Mouse (Mus musculus): ENCODE results near the gene Vstm5. TPM values are rescaled to one million over a fixed set of nuclear protein-coding genes. Genes with fewer than 3 reads are reported as not detected.

Vstm5 gene
- polyA plus RNA-seq, 1 experiment from 2014 or later: 2.3 TPM

DNA sequence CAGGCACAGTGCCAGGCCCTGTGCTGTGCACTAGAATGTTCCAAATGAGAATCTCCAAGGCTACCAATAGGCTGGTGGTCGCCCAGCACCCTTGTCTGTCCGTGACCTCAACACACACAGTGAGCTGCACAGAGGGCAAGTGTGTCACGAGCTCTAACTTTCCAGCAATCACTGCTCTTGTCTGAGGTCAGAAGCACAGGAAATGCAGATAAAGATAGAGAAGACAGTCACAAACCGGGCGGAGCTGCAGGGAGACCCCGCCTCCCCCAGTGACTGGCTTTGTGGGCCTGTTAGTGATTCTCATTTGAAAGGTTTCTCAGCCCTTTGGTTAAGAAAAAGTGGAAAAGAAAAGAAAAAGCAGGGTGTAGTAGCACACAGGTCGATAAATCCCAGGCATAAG is 11.5 kb downstream of the Vstm5 start:
- WGBS: 78% methylated on average over 7 of the region's 7 CpGs
- no peaks in the 10 kb centered on the region for H3K36me3 ChIP-seq (ENCODE audit: control insufficient read depth, insufficient read depth, low read length)

DNA sequence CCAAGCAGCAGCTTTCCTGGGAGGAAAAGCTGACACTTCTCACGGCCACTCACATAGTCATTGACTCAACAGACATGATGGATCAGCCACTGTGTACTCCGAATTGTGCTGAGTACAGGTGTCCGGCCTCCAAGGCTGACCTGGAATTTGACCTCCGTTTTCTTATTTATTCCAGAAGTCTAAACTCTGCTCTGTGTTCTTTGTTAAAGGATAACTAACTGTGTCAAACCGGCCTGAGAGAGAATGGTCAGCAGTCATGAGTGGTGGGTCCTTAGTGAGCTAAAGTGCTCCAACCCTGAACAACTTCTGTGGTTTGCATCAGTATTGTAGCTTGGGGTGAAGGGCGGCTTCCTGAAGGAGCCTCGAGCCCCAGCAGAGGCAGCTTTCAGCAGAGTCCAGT is 13.4 kb downstream of the Vstm5 start:
- Histone ChIP-seq H3K4me2 (ENCODE audit: low read depth, low read length, severe bottlenecking) (no peak overlapping the region), H3K9me3 (ENCODE audit: control insufficient read depth, low read length) (no peaks in the 10 kb centered on the region), H3K27me3 (ENCODE audit: control insufficient read depth, insufficient read depth, low read length) (no peaks in the 10 kb centered on the region), H3K27ac (ENCODE audit: low read depth, low read length) (no peak overlapping the region), H3K36me3 (ENCODE audit: control insufficient read depth, insufficient read depth, low read length) (no peaks in the 10 kb centered on the region), H3K9ac (ENCODE audit: low read length) (no peak overlapping the region), H3K4me3 (ENCODE audit: low read depth, low read length) (no peak overlapping the region), H3K4me1 (replicated peaks; ENCODE audit: control insufficient read depth, insufficient read depth, low read length) (no peaks in the 10 kb centered on the region)
- DNase-seq (ENCODE audit: low spot score) (no peak), ATAC-seq (replicated peaks; ENCODE audit: low FRiP score) (no peak)
- WGBS: 79% methylated on average over 7 of the region's 7 CpGs

More for the DNA sequence above, 11.5 kb downstream of the Vstm5 start:
- Histone ChIP-seq H3K4me1 (replicated peaks; ENCODE audit: control insufficient read depth, insufficient read depth, low read length) (no peaks in the 10 kb centered on the region), H3K9ac (ENCODE audit: low read length) (no peak overlapping the region), H3K27me3 (ENCODE audit: control insufficient read depth, insufficient read depth, low read length) (no peaks in the 10 kb centered on the region), H3K9me3 (ENCODE audit: control insufficient read depth, low read length) (no peaks in the 10 kb centered on the region), H3K4me3 (ENCODE audit: low read depth, low read length) (no peak overlapping the region), H3K4me2 (ENCODE audit: low read depth, low read length, severe bottlenecking) (no peak overlapping the region), H3K27ac (ENCODE audit: low read depth, low read length) (no peak overlapping the region)
- no peak for ATAC-seq (replicated peaks; ENCODE audit: low FRiP score)
- no peak for DNase-seq (ENCODE audit: low spot score)

DNA sequence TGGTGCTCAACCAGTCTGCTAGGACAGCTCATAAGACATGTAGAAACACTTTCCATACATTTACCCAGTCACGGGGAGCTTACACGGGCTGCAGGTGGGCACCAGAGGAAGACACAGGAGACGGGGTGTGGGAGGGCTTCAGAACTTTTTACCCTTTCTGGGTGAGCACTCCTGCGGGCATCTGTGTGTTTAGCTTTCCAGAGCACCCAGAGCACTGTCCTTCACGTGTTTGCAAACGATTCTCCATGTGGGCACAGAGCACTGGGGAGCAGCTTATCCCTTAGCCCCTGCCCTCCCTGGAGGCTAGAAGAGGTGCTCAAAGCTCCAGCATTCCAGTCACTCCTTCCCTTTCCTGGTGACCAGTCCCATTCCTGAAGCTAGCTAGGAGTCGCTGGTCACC is 15.7 kb downstream of the Vstm5 start:
- Histone ChIP-seq H3K27me3 (ENCODE audit: control insufficient read depth, insufficient read depth, low read length) (no peaks in the 10 kb centered on the region), H3K36me3 (ENCODE audit: control insufficient read depth, insufficient read depth, low read length) (no peaks in the 10 kb centered on the region), H3K9me3 (ENCODE audit: control insufficient read depth, low read length) (no peaks in the 10 kb centered on the region), H3K4me3 (ENCODE audit: low read depth, low read length) (no peak overlapping the region), H3K4me2 (ENCODE audit: low read depth, low read length, severe bottlenecking) (no peak overlapping the region), H3K27ac (ENCODE audit: low read depth, low read length) (no peak overlapping the region), H3K9ac (ENCODE audit: low read length) (no peak overlapping the region), H3K4me1 (replicated peaks; ENCODE audit: control insufficient read depth, insufficient read depth, low read length) (no peaks in the 10 kb centered on the region)
- ATAC-seq (replicated peaks; ENCODE audit: low FRiP score): no peak
- no peak for DNase-seq (ENCODE audit: low spot score)
- WGBS: 89% methylated on average over 7 of the region's 7 CpGs

DNA sequence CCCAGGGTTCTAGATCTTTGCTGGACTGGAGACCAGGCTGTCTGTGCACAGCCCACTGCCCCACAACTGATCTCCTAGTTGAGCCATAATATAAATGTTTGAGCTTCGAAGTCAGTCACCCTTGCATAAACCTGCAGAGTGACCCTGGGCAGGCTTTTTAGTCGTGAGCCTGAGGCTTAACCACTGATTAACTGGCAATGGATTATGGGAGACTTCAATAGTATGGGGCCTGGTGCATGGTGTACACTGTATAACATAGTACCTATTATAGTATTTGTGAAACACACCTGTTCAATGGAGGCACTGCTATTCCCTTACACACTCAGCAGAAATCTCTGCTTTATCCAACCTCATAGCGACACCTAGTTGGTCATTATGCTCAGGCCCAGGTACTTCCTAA is 17.4 kb downstream of the Vstm5 start:
- WGBS: 80% methylated on average over 3 of the region's 3 CpGs
- ATAC-seq (replicated peaks; ENCODE audit: low FRiP score) (no peak), DNase-seq (ENCODE audit: low spot score) (no peak)
- H3K36me3 ChIP-seq (ENCODE audit: control insufficient read depth, insufficient read depth, low read length): no peaks in the 10 kb centered on the region
- no peaks in the 10 kb centered on the region for H3K9me3 ChIP-seq (ENCODE audit: control insufficient read depth, low read length)
- no peak overlapping the region for H3K4me2 ChIP-seq (ENCODE audit: low read depth, low read length, severe bottlenecking)
- H3K9ac ChIP-seq (ENCODE audit: low read length): no peak overlapping the region
- no peaks in the 10 kb centered on the region for H3K4me1 ChIP-seq (replicated peaks; ENCODE audit: control insufficient read depth, insufficient read depth, low read length)
- H3K27ac ChIP-seq (ENCODE audit: low read depth, low read length): no peak overlapping the region
- H3K27me3 ChIP-seq (ENCODE audit: control insufficient read depth, insufficient read depth, low read length): no peaks in the 10 kb centered on the region
- H3K4me3 ChIP-seq (ENCODE audit: low read depth, low read length): no peak overlapping the region

DNA sequence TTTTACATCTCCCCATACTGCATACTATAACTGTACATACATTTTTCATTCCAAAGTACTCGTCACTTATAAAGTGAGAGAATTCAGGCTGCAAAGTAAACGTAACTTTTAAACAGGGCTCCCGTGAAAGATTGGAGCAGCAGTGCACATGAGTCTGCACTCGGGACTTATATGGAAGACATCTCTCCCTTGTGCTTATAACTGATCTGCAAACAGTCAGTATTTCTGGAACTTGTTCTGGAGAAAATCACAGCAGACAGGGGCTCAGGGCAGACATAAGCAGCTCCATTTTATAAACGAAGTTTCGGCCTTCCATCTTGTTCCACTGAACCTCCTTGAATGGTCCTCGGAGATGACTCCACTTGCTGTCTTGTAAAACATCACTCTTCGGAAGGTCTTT is 23.1 kb downstream of the Vstm5 start:
- DNase-seq (ENCODE audit: low spot score) (no peak), ATAC-seq (replicated peaks; ENCODE audit: low FRiP score) (no peak)
- H3K27ac ChIP-seq (ENCODE audit: low read depth, low read length): no peak overlapping the region
- H3K27me3 ChIP-seq (ENCODE audit: control insufficient read depth, insufficient read depth, low read length): no peaks in the 10 kb centered on the region
- no peak overlapping the region for H3K4me3 ChIP-seq (ENCODE audit: low read depth, low read length)
- H3K36me3 ChIP-seq (ENCODE audit: control insufficient read depth, insufficient read depth, low read length): peaks cover 13% of the 10 kb centered on the region; the same call in 1 of the 2 replicates
- no peak overlapping the region for H3K9ac ChIP-seq (ENCODE audit: low read length)
- 91% methylated on average over 8 of the region's 8 CpGs for WGBS
- no peaks in the 10 kb centered on the region for H3K9me3 ChIP-seq (ENCODE audit: control insufficient read depth, low read length)
- no peaks in the 10 kb centered on the region for H3K4me1 ChIP-seq (replicated peaks; ENCODE audit: control insufficient read depth, insufficient read depth, low read length)
- no peak overlapping the region for H3K4me2 ChIP-seq (ENCODE audit: low read depth, low read length, severe bottlenecking)

DNA sequence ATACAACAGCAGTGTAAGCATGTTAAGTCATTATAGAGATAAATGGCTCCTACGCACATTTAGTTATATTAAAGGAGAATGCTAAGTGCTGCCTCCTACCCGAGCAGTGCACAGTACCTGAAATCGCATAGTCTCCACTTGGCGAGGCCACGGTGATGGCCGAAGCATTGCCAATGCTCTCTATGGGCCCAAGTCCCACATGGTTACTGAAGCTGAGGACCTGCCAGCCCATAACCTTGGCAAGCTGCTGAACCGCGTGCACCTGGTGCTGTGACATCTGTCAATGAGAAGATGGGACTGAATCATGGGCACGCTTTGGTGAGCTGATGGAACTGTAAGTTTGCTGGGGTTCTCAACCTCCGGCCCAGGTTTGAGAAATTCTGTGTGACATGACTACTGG is 24.6 kb downstream of the Vstm5 start:
- no peaks in the 10 kb centered on the region for H3K4me1 ChIP-seq (replicated peaks; ENCODE audit: control insufficient read depth, insufficient read depth, low read length)
- ATAC-seq (replicated peaks; ENCODE audit: low FRiP score) (no peak), DNase-seq (ENCODE audit: low spot score) (no peak)
- no peak overlapping the region for H3K4me3 ChIP-seq (ENCODE audit: low read depth, low read length)
- H3K27ac ChIP-seq (ENCODE audit: low read depth, low read length): no peak overlapping the region
- WGBS: 96% methylated on average over 10 of the region's 10 CpGs
- peaks cover 13% of the 10 kb centered on the region; the same call in 1 of the 2 replicates for H3K36me3 ChIP-seq (ENCODE audit: control insufficient read depth, insufficient read depth, low read length)
- H3K9me3 ChIP-seq (ENCODE audit: control insufficient read depth, low read length): no peaks in the 10 kb centered on the region
- H3K4me2 ChIP-seq (ENCODE audit: low read depth, low read length, severe bottlenecking): no peak overlapping the region
- no peaks in the 10 kb centered on the region for H3K27me3 ChIP-seq (ENCODE audit: control insufficient read depth, insufficient read depth, low read length)
- H3K9ac ChIP-seq (ENCODE audit: low read length): no peak overlapping the region

DNA sequence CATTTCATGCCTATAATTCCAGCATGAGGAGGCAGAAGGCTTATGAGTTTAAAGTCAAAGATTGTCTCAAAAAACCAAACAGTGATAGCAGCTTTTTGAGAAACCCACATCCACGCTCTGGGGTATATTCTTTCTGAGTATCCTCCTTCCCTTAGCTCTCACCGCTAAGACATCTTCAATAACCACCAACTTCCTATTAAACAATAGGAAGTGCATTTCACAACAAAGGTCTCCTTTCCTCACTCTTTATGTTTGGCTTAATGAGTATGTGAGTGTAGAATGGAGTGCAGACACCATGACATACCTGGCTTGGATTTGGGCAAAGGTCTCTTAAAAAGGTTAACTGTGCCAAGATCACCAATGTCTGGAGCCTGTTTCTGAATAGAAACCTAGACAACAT is 35.1 kb downstream of the Vstm5 start:
- no peak overlapping the region for H3K4me2 ChIP-seq (ENCODE audit: low read depth, low read length, severe bottlenecking)
- DNase-seq (ENCODE audit: low spot score) (no peak), ATAC-seq (replicated peaks; ENCODE audit: low FRiP score) (no peak)
- H3K27ac ChIP-seq (ENCODE audit: low read depth, low read length): no peak overlapping the region
- no peak overlapping the region for H3K9ac ChIP-seq (ENCODE audit: low read length)
- H3K4me1 ChIP-seq (replicated peaks; ENCODE audit: control insufficient read depth, insufficient read depth, low read length): no peaks in the 10 kb centered on the region; the same call in 1 of the 2 replicates
- H3K27me3 ChIP-seq (ENCODE audit: control insufficient read depth, insufficient read depth, low read length): no peaks in the 10 kb centered on the region
- no peaks in the 10 kb centered on the region for H3K9me3 ChIP-seq (ENCODE audit: control insufficient read depth, low read length)
- H3K4me3 ChIP-seq (ENCODE audit: low read depth, low read length): no peak overlapping the region
- peaks cover 26% of the 10 kb centered on the region; the same call in 1 of the 2 replicates for H3K36me3 ChIP-seq (ENCODE audit: control insufficient read depth, insufficient read depth, low read length)
- 95% methylated on average over 2 of the region's 2 CpGs for WGBS

DNA sequence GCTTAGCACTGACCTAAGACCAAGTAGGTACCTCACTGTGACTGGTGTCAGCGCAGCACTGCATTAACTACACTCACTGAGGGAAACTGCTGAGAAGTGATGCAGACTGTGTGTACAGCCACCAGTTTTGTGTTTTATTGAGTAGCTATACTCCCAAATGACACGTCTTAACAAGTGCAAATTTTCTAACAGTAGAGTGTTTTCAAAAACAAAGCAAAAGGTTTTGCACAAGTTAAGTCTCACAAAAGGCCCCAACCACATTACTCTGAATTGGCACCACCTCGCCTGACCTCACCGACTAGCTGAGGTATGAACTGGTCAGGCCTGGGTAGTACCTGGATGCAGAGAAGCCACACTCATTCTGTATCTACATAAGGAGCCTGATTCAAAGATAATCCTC is 38.0 kb downstream of the Vstm5 start:
- DNase-seq (ENCODE audit: low spot score) (no peak), ATAC-seq (replicated peaks; ENCODE audit: low FRiP score) (no peak)
- Histone ChIP-seq H3K27ac (ENCODE audit: low read depth, low read length) (no peak overlapping the region), H3K9ac (ENCODE audit: low read length) (no peak overlapping the region), H3K27me3 (ENCODE audit: control insufficient read depth, insufficient read depth, low read length) (no peaks in the 10 kb centered on the region), H3K9me3 (ENCODE audit: control insufficient read depth, low read length) (no peaks in the 10 kb centered on the region), H3K4me1 (replicated peaks; ENCODE audit: control insufficient read depth, insufficient read depth, low read length) (peaks cover 5% of the 10 kb centered on the region; the same call in 1 of the 2 replicates), H3K36me3 (ENCODE audit: control insufficient read depth, insufficient read depth, low read length) (peaks cover 20% of the 10 kb centered on the region; the same call in 1 of the 2 replicates), H3K4me2 (ENCODE audit: low read depth, low read length, severe bottlenecking) (no peak overlapping the region), H3K4me3 (ENCODE audit: low read depth, low read length) (no peak overlapping the region)
- 88% methylated on average over 4 of the region's 4 CpGs for WGBS

DNA sequence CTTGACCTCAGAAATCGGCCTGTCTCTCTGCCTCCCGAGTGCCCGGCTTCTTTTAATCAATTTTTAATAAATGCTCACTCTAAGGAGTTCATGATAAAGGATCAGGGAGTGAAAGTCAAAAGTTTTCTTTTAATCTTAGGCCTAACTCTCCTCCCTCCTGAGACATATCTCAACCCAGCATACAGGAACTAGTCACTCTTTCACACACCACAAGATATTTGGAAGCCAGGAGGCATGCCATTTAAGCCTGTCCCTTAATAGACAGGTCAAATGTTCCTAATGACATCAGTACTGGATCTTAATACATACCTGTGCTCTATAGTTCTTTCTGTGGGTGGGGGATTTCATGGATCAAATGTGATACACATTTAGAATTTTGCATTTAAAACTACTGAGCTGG is 39.5 kb downstream of the Vstm5 start:
- Histone ChIP-seq H3K27me3 (ENCODE audit: control insufficient read depth, insufficient read depth, low read length) (no peaks in the 10 kb centered on the region), H3K9ac (ENCODE audit: low read length) (no peak overlapping the region), H3K4me2 (ENCODE audit: low read depth, low read length, severe bottlenecking) (no peak overlapping the region), H3K4me1 (replicated peaks; ENCODE audit: control insufficient read depth, insufficient read depth, low read length) (peaks cover 5% of the 10 kb centered on the region; the same call in 1 of the 2 replicates), H3K27ac (ENCODE audit: low read depth, low read length) (no peak overlapping the region), H3K36me3 (ENCODE audit: control insufficient read depth, insufficient read depth, low read length) (peaks cover 10% of the 10 kb centered on the region; the same call in 1 of the 2 replicates), H3K9me3 (ENCODE audit: control insufficient read depth, low read length) (no peaks in the 10 kb centered on the region), H3K4me3 (ENCODE audit: low read depth, low read length) (no peak overlapping the region)
- no peak for DNase-seq (ENCODE audit: low spot score)
- ATAC-seq (replicated peaks; ENCODE audit: low FRiP score): no peak
- WGBS: 97% methylated on average over 3 of the region's 3 CpGs
